Mouse (Mus musculus) pancreas, adult 10 weeks (tissue): ENCODE results near the gene Gm7102. TPM values are rescaled to one million over a fixed set of nuclear protein-coding genes. Genes with fewer than 3 reads are reported as not detected.

Experiments
- polyA plus RNA-seq: library from polyadenylated mRNA; stranded (reverse); fragments of 350-450 nt; fragmentation: Illumina TruSeq; extraction: RNeasy Lipid Tissue Mini Kit (QIAGEN cat#74804); gene quantifications from one replicate; pipeline ENCODE4 v1.2.3, GENCODE M21; 2015; ENCODE audit warnings: low read depth, low replicate concordance; ENCODE audit not compliant: insufficient read depth

Gm7102 gene
- polyA plus RNA-seq: not detected

DNA sequence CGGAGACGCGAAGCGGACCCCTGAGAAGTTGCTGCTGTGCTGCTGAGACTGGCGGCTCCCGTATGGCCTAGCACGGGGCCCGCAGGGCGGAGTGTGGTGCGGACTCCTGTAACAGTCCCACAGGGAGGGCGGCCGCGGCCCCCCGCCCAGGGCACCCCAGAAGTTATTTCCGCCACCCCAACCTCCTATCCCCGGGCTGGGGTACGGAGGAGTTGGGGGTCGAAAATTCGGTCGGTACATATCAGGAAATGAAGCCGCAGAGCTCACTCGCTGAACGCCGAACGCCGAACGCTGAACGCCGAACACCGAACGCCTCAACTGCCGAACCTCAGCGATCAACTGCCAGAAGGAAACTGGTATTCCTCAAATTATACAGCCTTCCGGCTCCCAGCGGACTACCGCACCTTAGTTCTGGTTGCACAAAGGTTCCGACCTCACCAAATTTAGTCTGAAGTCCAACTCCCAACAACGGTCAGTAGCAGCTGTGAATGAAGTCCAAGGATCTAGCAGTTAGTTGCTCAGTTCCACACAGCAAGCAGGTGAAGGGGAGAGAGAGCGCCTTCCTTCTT is at the start of gene Gm7102:
Gene Gm7102 (minus strand): TSS at position 554 of the 569 bp plus-strand sequence.

DNA sequence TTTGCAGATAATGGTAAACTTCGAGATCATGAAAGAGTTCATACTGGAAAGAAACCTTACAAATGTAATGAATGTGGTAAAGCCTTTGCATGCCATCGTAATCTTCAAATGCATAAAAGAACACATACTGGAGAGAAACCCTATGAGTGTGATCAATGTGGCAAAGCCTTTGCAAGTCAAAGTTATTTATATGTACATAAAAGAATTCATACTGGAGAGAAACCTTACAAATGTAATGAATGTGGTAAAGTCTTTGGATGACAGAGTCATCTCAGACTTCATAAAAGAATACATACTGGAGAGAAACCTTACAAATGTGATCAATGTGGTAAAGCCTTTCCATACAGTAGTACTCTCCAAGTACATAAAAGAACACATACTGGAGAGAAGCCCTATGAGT is 7.5 kb upstream of the Gm7102 start, which contains the start of gene Gm6020:
Gene Gm6020 (plus strand): TSS at position 301 of the 400 bp plus-strand sequence.

GRCm38 (mm10) chr19:61140342-61141206 is 35.5 kb downstream of the Gm7102 start, which contains the start of gene Zfp950:
Gene Zfp950, minus strand, starts transcription at chr19:61140840.

Other genes starting within 250 kb of the Gm7102 start
- 16.4 TPM for gene Zfp950, start 35.5 kb downstream of the Gm7102 start, polyA plus RNA-seq
- gene Gm6020, start 7.6 kb upstream of the Gm7102 start, polyA plus RNA-seq: not detected
- 14.6 TPM for gene Csf2ra, start 52.1 kb upstream of the Gm7102 start, polyA plus RNA-seq
- not detected for gene Gm21060, start 120.8 kb upstream of the Gm7102 start, polyA plus RNA-seq